Mouse (Mus musculus) hindbrain, embryonic 15.5 days (tissue): Measurements from ENCODE around the gene Setd3. TPM values are rescaled to one million over a fixed set of nuclear protein-coding genes. Genes with fewer than 3 reads are reported as not detected.
A peak's percentile ranks its signal among the peaks of the same experiment; 100 is the strongest.

Experiments
- ATAC-seq: fragments of 200-750 bp; cut with Nextera tagmentation; 2 replicates; pipeline ENCODE4 v1.8.0; 2017; ENCODE audit warnings: low read depth, moderate number of reproducible peaks, moderate TSS enrichment; ENCODE audit not compliant: low FRiP score
- H3K27ac ChIP-seq: fragments of 300-500 bp; sonication (generic); replicated peaks from 2 replicates; pipeline ENCODE4 v1.5.1; 2015; ENCODE audit warnings: mild to moderate bottlenecking, inconsistent platforms
- H3K27me3 ChIP-seq: fragments of 300-500 bp; sonication (generic); 2 replicates; pipeline ENCODE4 v1.6.1; 2015; ENCODE audit warnings: control low read depth, inconsistent platforms
- H3K36me3 ChIP-seq: fragments of 300-500 bp; sonication (generic); 2 replicates; pipeline ENCODE4 v1.6.1; 2015; ENCODE audit warnings: control low read depth, inconsistent platforms
- H3K4me1 ChIP-seq: fragments of 300-500 bp; sonication (generic); replicated peaks from 2 replicates; pipeline ENCODE4 v1.6.1; 2015; ENCODE audit warnings: control low read depth, inconsistent platforms
- H3K4me2 ChIP-seq: fragments of 300-500 bp; sonication (generic); 2 replicates; pipeline ENCODE4 v1.6.1; 2015; ENCODE audit warnings: moderate library complexity, mild to moderate bottlenecking, inconsistent platforms
- H3K4me3 ChIP-seq: fragments of 300-500 bp; sonication (generic); 2 replicates; pipeline ENCODE4 v1.5.1; 2015; ENCODE audit warnings: mild to moderate bottlenecking, inconsistent platforms
- H3K9ac ChIP-seq: fragments of 300-500 bp; sonication (generic); 2 replicates; pipeline ENCODE4 v1.6.1; 2015; ENCODE audit warnings: inconsistent platforms
- H3K9me3 ChIP-seq: fragments of 300-500 bp; sonication (generic); 2 replicates; pipeline ENCODE4 v1.6.1; 2016; ENCODE audit warnings: control low read depth, inconsistent platforms
- WGBS: fragments of 180-500 bp; shearing (Covaris S2); methylation state at CpG from one replicate; pipeline ENCODE4 v1.1.7; 2015; 5-methylcytosine and 5-hydroxymethylcytosine counted together
- polyA plus RNA-seq: library from polyadenylated mRNA; unstranded; fragments of >200 nt; fragmentation: Nextera tagmentation; extraction: Ambion mirVana; gene quantifications from 2 replicates; pipeline ENCODE4 v1.2.1, GENCODE M21; 2015

Gene Setd3
- 95.6 and 95.9 TPM in 2 replicates for polyA plus RNA-seq

- Histone ChIP-seq H3K4me2 (peak within 1 kb of the TSS; percentile 88), H3K9me3 (no peaks in the 10 kb centered on the region), H3K4me1 (peaks cover 33% of the 10 kb centered on the region), H3K4me3 (peak within 1 kb of the TSS; percentile 66), H3K36me3 (peaks cover 13% of the 10 kb centered on the region), H3K27ac (peak within 1 kb of the TSS; percentile 88), H3K27me3 (no peaks in the 10 kb centered on the region), H3K9ac (peak within 1 kb of the TSS; percentile 88)
- WGBS: 1% methylated on average over 9 of the region's 9 CpGs
- ATAC-seq: no peak
These were observed at the start of gene Setd3 for GRCm38 (mm10) chr12:108179246-108179320. Setd3 (minus strand) TSS chr12:108179314.

GRCm38 (mm10) chr12:108227527-108227926, 48.4 kb upstream of the Setd3 start:
- Histone ChIP-seq H3K4me3 (no peak overlapping the region), H3K27ac (no peak overlapping the region), H3K9me3 (no peaks in the 10 kb centered on the region), H3K9ac (no peak overlapping the region), H3K4me1 (peaks cover 74% of the 10 kb centered on the region), H3K27me3 (no peaks in the 10 kb centered on the region), H3K36me3 (no peaks in the 10 kb centered on the region), H3K4me2 (no peak overlapping the region)
- 71% methylated on average over 16 of the region's 16 CpGs for WGBS
- ATAC-seq: no peak

- Histone ChIP-seq H3K27ac (no peak overlapping the region), H3K4me3 (no peak overlapping the region), H3K4me2 (no peak overlapping the region), H3K36me3 (no peaks in the 10 kb centered on the region), H3K9ac (no peak overlapping the region), H3K9me3 (no peaks in the 10 kb centered on the region), H3K4me1 (peaks cover 71% of the 10 kb centered on the region), H3K27me3 (no peaks in the 10 kb centered on the region)
- WGBS: 79% methylated on average over 12 of the region's 12 CpGs
- ATAC-seq: no peak
These were observed 47.8 kb upstream of the Setd3 start for GRCm38 (mm10) chr12:108226941-108227340.

- Histone ChIP-seq H3K27ac (no peak overlapping the region), H3K9ac (no peak overlapping the region), H3K9me3 (no peaks in the 10 kb centered on the region), H3K27me3 (no peaks in the 10 kb centered on the region), H3K4me1 (peaks cover 71% of the 10 kb centered on the region), H3K4me2 (no peak overlapping the region), H3K36me3 (no peaks in the 10 kb centered on the region), H3K4me3 (no peak overlapping the region)
- WGBS: 70% methylated on average over 13 of the region's 13 CpGs
- no peak for ATAC-seq
These were observed 47.1 kb upstream of the Setd3 start for GRCm38 (mm10) chr12:108226216-108226615.

GRCm38 (mm10) chr12:108225781-108226180, 46.7 kb upstream of the Setd3 start:
- no peak overlapping the region for H3K4me2 ChIP-seq
- peaks cover 71% of the 10 kb centered on the region for H3K4me1 ChIP-seq
- H3K4me3 ChIP-seq: no peak overlapping the region
- H3K9me3 ChIP-seq: no peaks in the 10 kb centered on the region
- 51% methylated on average over 7 of the region's 7 CpGs for WGBS
- H3K27ac ChIP-seq: no peak overlapping the region
- ATAC-seq: no peak
- no peak overlapping the region for H3K9ac ChIP-seq
- H3K27me3 ChIP-seq: no peaks in the 10 kb centered on the region
- no peaks in the 10 kb centered on the region for H3K36me3 ChIP-seq

- Histone ChIP-seq H3K36me3 (no peaks in the 10 kb centered on the region), H3K4me3 (no peak overlapping the region), H3K9me3 (no peaks in the 10 kb centered on the region), H3K4me2 (no peak overlapping the region), H3K27ac (no peak overlapping the region), H3K4me1 (peaks cover 87% of the 10 kb centered on the region), H3K9ac (no peak overlapping the region), H3K27me3 (no peaks in the 10 kb centered on the region)
- WGBS: 35% methylated on average over 7 of the region's 8 CpGs
- no peak for ATAC-seq
These were observed 44.2 kb upstream of the Setd3 start for GRCm38 (mm10) chr12:108223357-108223756.

GRCm38 (mm10) chr12:108221712-108222111, 42.6 kb upstream of the Setd3 start:
- 83% methylated on average over 7 of the region's 7 CpGs for WGBS
- Histone ChIP-seq H3K4me2 (0 out of 2 replicates have a peak overlapping the region, but pooled peaks have one; percentile 4), H3K9ac (no peak overlapping the region), H3K27ac (peak overlapping the region; percentile 78), H3K4me1 (peaks cover 92% of the 10 kb centered on the region), H3K27me3 (no peaks in the 10 kb centered on the region), H3K4me3 (no peak overlapping the region), H3K36me3 (no peaks in the 10 kb centered on the region), H3K9me3 (no peaks in the 10 kb centered on the region)
- no peak for ATAC-seq

- Histone ChIP-seq H3K27ac (peak overlapping the region; percentile 78), H3K27me3 (no peaks in the 10 kb centered on the region), H3K4me2 (0 out of 2 replicates have a peak overlapping the region, but pooled peaks have one; percentile 4), H3K9me3 (no peaks in the 10 kb centered on the region), H3K36me3 (no peaks in the 10 kb centered on the region), H3K4me1 (peaks cover 92% of the 10 kb centered on the region), H3K9ac (no peak overlapping the region), H3K4me3 (no peak overlapping the region)
- WGBS: 42% methylated on average over 10 of the region's 10 CpGs
- 0 out of 2 replicates have a peak, but pooled peaks have one; percentile 12 for ATAC-seq
These were observed 42.1 kb upstream of the Setd3 start for GRCm38 (mm10) chr12:108221206-108221605.

GRCm38 (mm10) chr12:108220621-108221020, 41.5 kb upstream of the Setd3 start:
- Histone ChIP-seq H3K4me3 (no peak overlapping the region), H3K36me3 (no peaks in the 10 kb centered on the region), H3K4me1 (peaks cover 88% of the 10 kb centered on the region), H3K27ac (peak overlapping the region; percentile 78), H3K4me2 (no peak overlapping the region), H3K9ac (no peak overlapping the region), H3K27me3 (no peaks in the 10 kb centered on the region), H3K9me3 (no peaks in the 10 kb centered on the region)
- ATAC-seq: peak; percentile 7; the same call in 1 of the 2 replicates
- 34% methylated on average over 12 of the region's 12 CpGs for WGBS

- Histone ChIP-seq H3K4me1 (peaks cover 87% of the 10 kb centered on the region), H3K4me3 (no peak overlapping the region), H3K9me3 (no peaks in the 10 kb centered on the region), H3K9ac (0 out of 2 replicates have a peak overlapping the region, but pooled peaks have one; percentile 11), H3K4me2 (0 out of 2 replicates have a peak overlapping the region, but pooled peaks have one; percentile 10), H3K27me3 (no peaks in the 10 kb centered on the region), H3K36me3 (no peaks in the 10 kb centered on the region), H3K27ac (peak overlapping the region; percentile 78)
- 56% methylated on average over 20 of the region's 21 CpGs for WGBS
- ATAC-seq: no peak
These were observed 40.9 kb upstream of the Setd3 start for GRCm38 (mm10) chr12:108219825-108220616.

- 32% methylated on average over 15 of the region's 15 CpGs for WGBS
- ATAC-seq: no peak
- Histone ChIP-seq H3K9ac (0 out of 2 replicates have a peak overlapping the region, but pooled peaks have one; percentile 11), H3K36me3 (no peaks in the 10 kb centered on the region), H3K4me1 (peaks cover 87% of the 10 kb centered on the region), H3K4me2 (0 out of 2 replicates have a peak overlapping the region, but pooled peaks have one; percentile 10), H3K4me3 (no peak overlapping the region), H3K27me3 (no peaks in the 10 kb centered on the region), H3K27ac (peak overlapping the region; percentile 78), H3K9me3 (no peaks in the 10 kb centered on the region)
These were observed 40.0 kb upstream of the Setd3 start for GRCm38 (mm10) chr12:108219163-108219562.

GRCm38 (mm10) chr12:108217572-108217971, 38.5 kb upstream of the Setd3 start:
- Histone ChIP-seq H3K4me1 (peaks cover 90% of the 10 kb centered on the region), H3K27ac (0 out of 2 replicates have a peak overlapping the region, but pooled peaks have one; percentile 59)
- WGBS: 63% methylated on average over 5 of the region's 5 CpGs

More at GRCm38 (mm10) chr12:108217572-108217971, 38.5 kb upstream of the Setd3 start:
- Histone ChIP-seq H3K36me3 (no peaks in the 10 kb centered on the region), H3K4me3 (no peak overlapping the region), H3K27me3 (no peaks in the 10 kb centered on the region), H3K9me3 (no peaks in the 10 kb centered on the region), H3K9ac (no peak overlapping the region), H3K4me2 (no peak overlapping the region)
- no peak for ATAC-seq
